Mouse (Mus musculus) neural tube, embryonic 11.5 days (tissue): ENCODE data around the gene Mvp. TPM values are rescaled to one million over a fixed set of nuclear protein-coding genes. Genes with fewer than 3 reads are reported as not detected.

Experiments used
- ATAC-seq: fragments of 200-750 bp; cut with Nextera tagmentation; 2 replicates; pipeline ENCODE4 v1.8.0; 2017; ENCODE audit warnings: moderate number of reproducible peaks, mild to moderate bottlenecking, moderate TSS enrichment, moderate library complexity; ENCODE audit not compliant: insufficient read depth, low FRiP score, low TSS enrichment
- DNase-seq: peaks from one replicate; pipeline ENCODE4 v3.0.0-alpha.2; 2015; ENCODE audit warnings: low spot score
- H3K27ac ChIP-seq: fragments of 300-500 bp; sonication (generic); 2 replicates; pipeline ENCODE4 v1.5.1; 2014; ENCODE audit warnings: low read depth, mild to moderate bottlenecking, low read length
- H3K27me3 ChIP-seq: fragments of 300-500 bp; sonication (generic); 2 replicates; pipeline ENCODE4 v1.6.1; 2014; ENCODE audit warnings: mild to moderate bottlenecking, low read length, mixed read lengths; ENCODE audit not compliant: control insufficient read depth, insufficient read depth
- H3K36me3 ChIP-seq: fragments of 300-500 bp; sonication (generic); 2 replicates; pipeline ENCODE4 v1.6.1; 2014; ENCODE audit warnings: mild to moderate bottlenecking, low read length, moderate library complexity, mixed read lengths; ENCODE audit not compliant: control insufficient read depth, insufficient read depth
- H3K4me1 ChIP-seq: fragments of 300-500 bp; sonication (generic); 2 replicates; pipeline ENCODE4 v1.6.1; 2014; ENCODE audit warnings: low read length, mixed read lengths; ENCODE audit not compliant: control insufficient read depth, insufficient read depth
- H3K4me2 ChIP-seq: fragments of 300-500 bp; sonication (generic); 2 replicates; pipeline ENCODE4 v1.6.1; 2014; ENCODE audit warnings: low read depth, mild to moderate bottlenecking, moderate library complexity
- H3K4me3 ChIP-seq: fragments of 300-500 bp; sonication (generic); 2 replicates; pipeline ENCODE4 v1.5.1; 2014; ENCODE audit warnings: low read depth, low read length
- H3K9ac ChIP-seq: fragments of 300-500 bp; sonication (generic); 2 replicates; pipeline ENCODE4 v1.6.1; 2014; ENCODE audit warnings: mild to moderate bottlenecking, low read length
- H3K9me3 ChIP-seq: fragments of 300-500 bp; sonication (generic); 2 replicates; pipeline ENCODE4 v1.6.1; 2016; ENCODE audit warnings: low read length; ENCODE audit not compliant: control insufficient read depth
- WGBS: fragments of 180-500 bp; shearing (Covaris S2); extraction: QIAGEN DNeasy Blood & Tissue Kit; methylation state at CpG from one replicate; pipeline ENCODE4 v1.1.7; 2014; 5-methylcytosine and 5-hydroxymethylcytosine counted together
- polyA plus RNA-seq: library from polyadenylated mRNA; unstranded; fragments of >200 nt; fragmentation: Nextera tagmentation; extraction: Ambion mirVana; gene quantifications from 2 replicates; pipeline ENCODE4 v1.2.1, GENCODE M21; 2014

The Mvp gene
- polyA plus RNA-seq, 1 experiment from 2014 or later: 4.2 TPM

DNA sequence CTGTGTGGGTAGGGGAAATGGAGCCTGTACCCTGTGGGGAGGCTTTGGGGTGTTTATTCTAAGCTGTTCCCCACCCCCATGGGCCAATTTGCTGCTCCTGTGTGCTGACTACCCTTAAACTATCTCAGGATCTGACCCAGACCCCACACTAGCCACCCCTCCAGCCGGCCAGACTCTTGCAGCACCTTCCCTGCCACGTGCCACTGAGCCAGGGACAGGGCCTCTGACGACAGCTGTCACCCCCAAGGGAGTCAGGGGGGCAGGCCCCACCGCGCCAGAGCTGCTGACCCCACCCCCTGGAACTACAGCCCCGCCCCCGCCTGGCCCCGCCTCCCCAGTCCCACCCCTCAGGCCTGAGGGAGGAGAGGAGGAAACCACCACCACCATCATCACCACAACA is 61.8 kb downstream of the Mvp start:
- Histone ChIP-seq H3K9me3 (no peaks in the 10 kb centered on the region), H3K9ac (no peak overlapping the region), H3K4me3 (no peak overlapping the region), H3K4me2 (peak overlapping the region; percentile 32), H3K4me1 (peaks cover 11% of the 10 kb centered on the region), H3K27ac (no peak overlapping the region), H3K27me3 (peaks cover 15% of the 10 kb centered on the region; the same call in 1 of the 2 replicates), H3K36me3 (no peaks in the 10 kb centered on the region)
- WGBS: 1% methylated on average over 6 of the region's 8 CpGs
- DNase-seq (no peak), ATAC-seq (no peak)

GRCm38 (mm10) chr7:126951741-126952140 is 62.7 kb downstream of the Mvp start:
- no peak overlapping the region for H3K27ac ChIP-seq
- H3K4me1 ChIP-seq: peaks cover 11% of the 10 kb centered on the region
- peak overlapping the region; percentile 45 for H3K4me3 ChIP-seq
- no peaks in the 10 kb centered on the region for H3K36me3 ChIP-seq
- peaks cover 15% of the 10 kb centered on the region; the same call in 1 of the 2 replicates for H3K27me3 ChIP-seq
- H3K9ac ChIP-seq: peak overlapping the region; percentile 18; the same call in 1 of the 2 replicates
- 29% methylated on average over 4 of the region's 4 CpGs for WGBS
- no peak for DNase-seq
- no peak for ATAC-seq
- no peaks in the 10 kb centered on the region for H3K9me3 ChIP-seq
- peak overlapping the region; percentile 85 for H3K4me2 ChIP-seq

GRCm38 (mm10) chr7:126950647-126951615 is 63.5 kb downstream of the Mvp start:
- Histone ChIP-seq H3K9ac (peak overlapping the region; percentile 18; the same call in 1 of the 2 replicates), H3K27me3 (peaks cover 15% of the 10 kb centered on the region; the same call in 1 of the 2 replicates), H3K9me3 (no peaks in the 10 kb centered on the region), H3K4me2 (peak overlapping the region; percentile 85), H3K27ac (no peak overlapping the region), H3K36me3 (no peaks in the 10 kb centered on the region), H3K4me1 (peaks cover 11% of the 10 kb centered on the region), H3K4me3 (peak overlapping the region; percentile 45)
- peak; percentile 28; the same call in 1 of the 2 replicates for ATAC-seq
- WGBS: 7% methylated on average over 26 of the region's 26 CpGs
- no peak for DNase-seq

DNA sequence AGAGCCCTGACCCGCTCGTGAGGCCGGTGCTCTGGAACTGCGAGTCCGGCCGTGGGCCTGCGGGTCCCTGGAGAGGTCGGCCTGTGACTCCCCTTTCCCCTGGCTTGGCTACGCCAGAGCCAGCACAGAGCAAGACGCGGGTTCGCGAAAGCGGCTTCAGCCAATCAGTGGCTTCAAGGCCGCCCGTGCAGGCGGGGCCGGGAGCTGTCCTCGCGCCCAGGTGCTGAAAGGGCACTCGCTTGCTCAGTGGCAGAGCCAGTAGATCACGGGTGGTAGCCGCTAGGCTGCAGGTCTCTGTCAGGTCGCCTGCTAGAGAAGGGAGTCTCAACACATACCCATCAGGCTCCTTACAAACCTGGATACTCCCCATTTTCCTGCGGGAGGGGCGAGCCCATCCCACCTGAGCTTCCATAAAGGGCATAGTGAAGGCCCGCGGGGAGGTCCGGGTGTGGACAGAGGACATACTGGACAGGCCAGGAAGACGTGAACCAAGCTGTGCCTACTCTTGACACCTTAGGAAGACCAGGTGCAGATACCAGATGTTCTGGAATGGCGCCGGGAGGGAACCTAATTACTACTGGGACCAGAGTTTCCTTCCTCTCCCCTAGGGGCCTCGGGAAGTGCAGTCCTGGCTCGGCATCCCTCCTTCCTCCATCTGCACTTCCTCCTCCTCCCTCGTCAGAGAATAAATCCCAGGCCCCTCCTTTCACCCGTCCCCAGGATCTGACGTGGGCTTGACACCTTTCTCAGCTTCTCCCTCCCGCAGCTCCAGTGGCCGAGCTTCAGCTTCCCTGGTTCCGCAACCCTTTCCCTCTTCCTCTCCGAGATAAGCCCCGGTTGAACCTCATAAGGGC is 64.4 kb downstream of the Mvp start, which contains the start of gene Sez6l2:
Gene Sez6l2, plus strand, starts transcription at position 771 of the 854 bp plus-strand sequence.
- no peaks in the 10 kb centered on the region for H3K36me3 ChIP-seq
- H3K4me3 ChIP-seq: peak within 1 kb of the TSS; percentile 45
- no peaks in the 10 kb centered on the region for H3K9me3 ChIP-seq
- peak within 1 kb of the TSS; percentile 56 for H3K9ac ChIP-seq
- DNase-seq: peak; percentile 92
- peak within 1 kb of the TSS; percentile 63 for H3K27ac ChIP-seq
- H3K4me1 ChIP-seq: peaks cover 11% of the 10 kb centered on the region
- peaks cover 15% of the 10 kb centered on the region; the same call in 1 of the 2 replicates for H3K27me3 ChIP-seq
- peak within 1 kb of the TSS; percentile 85 for H3K4me2 ChIP-seq
- peak; percentile 88 for ATAC-seq
- under 1% methylated on average over 39 of the region's 42 CpGs for WGBS

- H3K27me3 ChIP-seq: peaks cover 15% of the 10 kb centered on the region; the same call in 1 of the 2 replicates
- H3K9ac ChIP-seq: peak within 1 kb of the TSS; percentile 56
- peak within 1 kb of the TSS; percentile 85 for H3K4me2 ChIP-seq
- H3K9me3 ChIP-seq: no peaks in the 10 kb centered on the region
- H3K27ac ChIP-seq: peak within 1 kb of the TSS; percentile 63
- ATAC-seq (peak; percentile 60), DNase-seq (no peak)
- peak within 1 kb of the TSS; percentile 45 for H3K4me3 ChIP-seq
- WGBS: 2% methylated on average over 21 of the region's 21 CpGs
- H3K36me3 ChIP-seq: no peaks in the 10 kb centered on the region
- peaks cover 11% of the 10 kb centered on the region for H3K4me1 ChIP-seq
Observed at GRCm38 (mm10) chr7:126949403-126949792, 65.0 kb downstream of the Mvp start, which contains the start of gene Asphd1. TSS of gene Asphd1 (minus strand) at chr7:126949582.

- Histone ChIP-seq H3K27ac (peak overlapping the region; percentile 54; the same call in 1 of the 2 replicates), H3K36me3 (no peaks in the 10 kb centered on the region), H3K4me2 (peak overlapping the region; percentile 85), H3K4me3 (peak overlapping the region; percentile 45; the same call in 1 of the 2 replicates), H3K9me3 (no peaks in the 10 kb centered on the region), H3K27me3 (peaks cover 15% of the 10 kb centered on the region; the same call in 1 of the 2 replicates), H3K4me1 (peaks cover 11% of the 10 kb centered on the region), H3K9ac (0 out of 2 replicates have a peak overlapping the region, but pooled peaks have one; percentile 18)
- ATAC-seq: no peak
- WGBS: 74% methylated on average over 10 of the region's 10 CpGs
- DNase-seq: no peak
Observed at GRCm38 (mm10) chr7:126948626-126949025, 65.8 kb downstream of the Mvp start.

DNA sequence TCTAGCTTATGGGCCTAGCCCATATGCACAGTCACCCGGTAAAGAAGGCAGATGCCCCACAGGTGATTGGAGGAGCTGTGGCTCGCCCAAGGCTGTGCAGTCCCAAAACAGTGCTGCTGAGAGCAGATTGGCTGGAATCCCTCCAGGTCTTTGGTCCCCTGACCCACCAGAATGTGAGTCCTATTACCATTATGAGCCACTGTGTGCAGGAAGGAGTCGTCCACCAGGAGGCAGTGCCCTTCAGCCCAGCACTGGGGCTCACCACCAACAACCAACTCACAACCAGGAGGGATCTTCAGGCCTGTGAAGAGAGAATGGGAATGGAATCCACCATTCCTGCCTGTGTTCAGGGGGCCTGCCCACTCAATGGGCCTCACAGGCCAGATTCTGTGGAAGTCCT is 67.9 kb downstream of the Mvp start:
- H3K9me3 ChIP-seq: no peaks in the 10 kb centered on the region
- H3K27me3 ChIP-seq: peaks cover 11% of the 10 kb centered on the region; the same call in 1 of the 2 replicates
- ATAC-seq: no peak
- no peak overlapping the region for H3K27ac ChIP-seq
- H3K4me3 ChIP-seq: no peak overlapping the region
- H3K4me2 ChIP-seq: no peak overlapping the region
- no peaks in the 10 kb centered on the region for H3K36me3 ChIP-seq
- H3K9ac ChIP-seq: no peak overlapping the region
- 52% methylated on average over 3 of the region's 3 CpGs for WGBS
- peak; percentile 34 for DNase-seq
- H3K4me1 ChIP-seq: peaks cover 6% of the 10 kb centered on the region

DNA sequence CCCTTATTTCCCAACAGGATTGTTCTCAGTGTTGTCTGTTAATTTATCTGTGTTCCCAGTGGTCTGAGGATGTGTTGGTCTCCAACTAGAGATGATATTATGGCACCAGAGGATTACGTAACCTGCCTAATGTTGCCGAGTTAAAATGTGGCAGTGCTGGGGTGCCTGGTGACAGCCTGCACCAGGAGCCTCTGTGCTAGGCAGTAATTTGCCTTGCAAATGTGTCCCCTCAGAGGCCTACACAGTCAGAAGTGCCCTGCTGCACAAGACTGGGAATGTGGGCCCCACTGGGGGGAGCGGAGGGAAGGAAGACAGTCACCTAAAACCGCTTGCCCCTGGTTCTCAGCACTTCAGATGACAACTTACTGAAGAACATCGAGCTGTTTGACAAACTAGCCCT is 72.6 kb downstream of the Mvp start:
- no peak overlapping the region for H3K9ac ChIP-seq
- no peaks in the 10 kb centered on the region for H3K9me3 ChIP-seq
- WGBS: 67% methylated on average over 5 of the region's 5 CpGs
- DNase-seq: no peak
- no peaks in the 10 kb centered on the region; the same call in 1 of the 2 replicates for H3K36me3 ChIP-seq
- no peak overlapping the region for H3K27ac ChIP-seq
- no peaks in the 10 kb centered on the region; the same call in 1 of the 2 replicates for H3K4me1 ChIP-seq
- no peak overlapping the region for H3K4me2 ChIP-seq
- no peak for ATAC-seq
- H3K4me3 ChIP-seq: no peak overlapping the region
- no peaks in the 10 kb centered on the region for H3K27me3 ChIP-seq
